Mouse (Mus musculus) large intestine, adult 2 months (tissue): Measurements from ENCODE around the gene Sgsm1. TPM values are rescaled to one million over a fixed set of nuclear protein-coding genes. Genes with fewer than 3 reads are reported as not detected.

Source experiments
- DNase-seq: peaks from one replicate; pipeline ENCODE4 v3.0.0-alpha.2; 2012; ENCODE audit warnings: low read depth, low spot score
- WGBS: fragments of 180-500 bp; shearing (Covaris S2); methylation state at CpG from one replicate; pipeline ENCODE4 v1.1.7; 2018; 5-methylcytosine and 5-hydroxymethylcytosine counted together
- polyA plus RNA-seq: library from polyadenylated mRNA; depleted of rRNA; stranded (reverse); fragments of >200 nt; gene quantifications from 2 replicates; pipeline ENCODE4 v1.2.3, GENCODE M21; 2012

Gene Sgsm1
- polyA plus RNA-seq, 1 experiment: 7.1 TPM

DNA sequence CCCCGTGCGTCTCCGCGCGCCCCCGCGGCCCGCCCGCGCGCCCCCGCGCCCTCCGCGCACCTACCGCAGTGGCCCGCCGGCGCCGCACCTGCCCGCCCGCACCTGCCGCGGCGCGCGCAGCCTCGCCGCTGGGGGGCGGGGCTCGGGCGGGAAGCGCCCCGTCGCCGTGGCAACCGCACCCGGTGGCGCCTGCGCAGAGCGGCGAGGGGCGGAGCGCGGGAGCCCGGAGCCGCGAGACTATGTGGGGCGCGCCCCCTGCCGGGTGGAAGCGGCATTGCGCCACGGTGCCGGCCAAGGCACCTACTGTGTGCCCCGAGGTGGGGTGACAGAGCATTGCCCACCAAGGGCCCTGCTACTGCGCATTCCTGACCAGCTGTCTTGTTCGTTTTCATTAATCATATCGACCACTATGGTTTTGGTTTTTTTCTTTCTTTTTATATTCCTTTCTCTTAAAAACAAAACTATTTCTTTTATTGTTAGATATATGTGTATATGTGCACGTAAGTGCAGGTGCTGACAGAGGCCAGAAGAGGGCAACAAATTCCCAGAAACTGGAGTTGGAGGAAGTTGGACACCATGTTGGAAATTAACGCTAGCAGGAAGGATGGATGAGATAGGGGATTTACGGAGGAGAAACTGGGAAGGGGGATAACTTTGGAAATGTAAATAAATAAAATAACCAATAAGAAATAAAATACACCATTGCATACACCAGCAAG is 89.3 kb downstream of the Sgsm1 start, which contains the start of gene 2900026A02Rik:
Gene 2900026A02Rik (minus strand): TSS at position 90 of the 719 bp plus-strand sequence.
- DNase-seq: no peak
- WGBS: 8% methylated on average over 59 of the region's 62 CpGs

- DNase-seq: no peak
- WGBS: 2% methylated on average over 63 of the region's 64 CpGs
Observed at GRCm38 (mm10) chr5:113220383-113221146, 90.0 kb downstream of the Sgsm1 start.

- WGBS: 25% methylated on average over 7 of the region's 7 CpGs
- DNase-seq: no peak
Observed at GRCm38 (mm10) chr5:113219876-113220275, 90.7 kb downstream of the Sgsm1 start.

GRCm38 (mm10) chr5:113219450-113219849 is 91.1 kb downstream of the Sgsm1 start:
- DNase-seq: peak; percentile 85

DNA sequence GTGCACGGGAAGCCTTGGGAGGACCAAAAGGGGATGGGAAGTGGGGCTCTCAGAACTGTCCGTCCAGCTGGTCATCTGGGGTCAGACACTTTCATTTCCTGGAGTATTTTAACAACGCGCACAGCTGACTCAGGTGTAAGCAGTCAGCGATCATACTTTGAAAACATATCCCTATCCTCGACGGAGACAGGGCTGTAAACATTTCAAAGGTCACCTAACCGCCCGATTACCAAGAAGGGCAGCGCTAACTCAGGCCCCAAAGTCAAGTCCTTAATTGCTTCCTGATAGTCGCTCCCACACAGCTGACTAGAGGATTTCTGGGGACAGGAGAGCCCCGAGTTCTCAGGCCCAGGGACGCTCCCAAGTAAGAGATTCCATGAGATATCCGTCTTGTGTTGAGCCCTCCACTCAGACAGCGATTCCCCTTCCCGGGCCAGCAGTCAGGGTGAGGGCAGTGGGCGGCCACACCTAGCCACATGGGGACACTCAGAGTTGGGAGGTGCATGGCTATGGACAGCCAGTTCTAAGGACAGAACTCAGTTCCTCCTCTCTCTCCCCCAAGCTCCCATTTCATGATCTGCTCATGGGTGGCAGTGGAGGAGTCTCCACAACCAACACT is 91.9 kb downstream of the Sgsm1 start:
- WGBS: 22% methylated on average over 17 of the region's 17 CpGs
- peak; percentile 77 for DNase-seq

More at GRCm38 (mm10) chr5:113219450-113219849, 91.1 kb downstream of the Sgsm1 start:
- 37% methylated on average over 6 of the region's 6 CpGs for WGBS

- WGBS: 40% methylated on average over 12 of the region's 12 CpGs
- DNase-seq: no peak
Observed at GRCm38 (mm10) chr5:113217076-113217475, 93.5 kb downstream of the Sgsm1 start.

GRCm38 (mm10) chr5:113216328-113216960 is 94.1 kb downstream of the Sgsm1 start:
- WGBS: 35% methylated on average over 14 of the region's 14 CpGs
- DNase-seq: no peak

DNA sequence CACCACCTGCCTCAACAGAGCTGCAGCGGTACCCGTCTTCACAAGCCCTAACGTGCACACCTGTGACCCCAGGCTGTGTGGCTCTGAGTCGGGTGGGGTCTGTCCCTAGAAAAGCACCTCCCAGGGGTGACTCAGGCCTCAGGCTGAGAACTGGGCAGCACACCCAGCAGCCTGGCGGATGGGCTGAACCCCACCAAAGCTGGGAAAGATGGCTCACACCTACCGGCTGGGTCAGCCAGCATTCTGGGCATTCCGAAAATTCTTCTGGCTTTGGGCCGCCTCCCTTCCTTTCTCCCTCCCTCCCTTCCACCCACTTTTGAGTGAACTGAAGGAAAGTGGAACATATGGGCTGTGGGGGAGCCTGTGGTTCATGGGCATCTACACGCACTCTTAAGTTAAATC is 95.0 kb downstream of the Sgsm1 start:
- WGBS: 72% methylated on average over 9 of the region's 9 CpGs

GRCm38 (mm10) chr5:113214455-113214854 is 96.1 kb downstream of the Sgsm1 start:
- 51% methylated on average over 11 of the region's 11 CpGs for WGBS
- DNase-seq: no peak

More for the DNA sequence above, 95.0 kb downstream of the Sgsm1 start:
- DNase-seq: no peak

DNA sequence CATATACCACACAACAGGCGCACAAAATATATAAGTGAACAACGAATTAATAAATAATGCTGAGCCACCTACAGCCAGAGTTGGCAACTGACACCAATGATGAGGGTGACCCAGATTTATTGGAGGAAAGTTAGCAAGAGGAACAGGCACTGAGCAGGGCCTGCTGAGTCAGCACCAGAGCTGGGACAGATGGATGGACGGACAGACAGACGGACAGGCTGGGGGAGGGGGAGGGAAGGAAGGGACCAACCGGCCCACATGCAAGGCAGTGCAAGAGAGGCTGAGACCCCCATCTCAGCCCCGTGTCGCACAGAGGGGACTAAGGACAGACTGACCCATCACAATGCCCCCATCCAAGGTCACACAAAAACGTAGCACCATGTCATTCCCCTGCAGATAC is 96.5 kb downstream of the Sgsm1 start:
- no peak for DNase-seq
- 83% methylated on average over 8 of the region's 8 CpGs for WGBS

DNA sequence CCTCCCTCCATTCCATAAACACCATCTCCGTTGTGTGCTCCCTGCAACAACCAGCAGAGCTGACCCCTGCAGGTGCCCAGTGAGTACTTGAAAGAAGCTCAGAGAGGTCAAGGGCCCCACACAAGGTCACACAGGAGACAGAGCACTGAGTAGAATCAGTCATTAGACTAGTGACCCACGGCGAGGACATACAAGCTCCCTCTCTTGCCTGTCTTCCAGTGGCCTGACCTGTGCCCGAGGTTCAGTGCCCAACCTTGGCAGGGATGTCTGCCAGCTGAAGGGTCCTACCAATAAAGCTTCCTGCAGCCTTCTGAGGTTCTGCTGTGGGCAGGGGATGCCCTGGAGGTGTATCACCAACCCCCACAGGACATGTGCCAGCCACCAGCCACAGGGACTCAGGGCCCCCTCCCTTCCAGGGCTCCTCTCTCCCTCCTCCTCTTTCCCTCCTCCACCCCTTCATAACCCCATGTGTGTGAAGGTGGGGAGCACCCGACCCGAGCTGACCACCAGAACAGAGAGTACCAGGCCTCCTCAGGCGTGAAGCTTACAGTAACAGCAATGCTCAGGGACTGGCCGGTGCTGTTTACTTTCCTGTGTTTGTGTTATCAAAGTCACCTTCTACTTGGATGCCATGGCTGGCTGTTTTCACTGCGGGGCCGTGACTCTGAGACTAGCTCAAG is 98.3 kb downstream of the Sgsm1 start:
- DNase-seq: no peak
- 68% methylated on average over 10 of the region's 10 CpGs for WGBS

DNA sequence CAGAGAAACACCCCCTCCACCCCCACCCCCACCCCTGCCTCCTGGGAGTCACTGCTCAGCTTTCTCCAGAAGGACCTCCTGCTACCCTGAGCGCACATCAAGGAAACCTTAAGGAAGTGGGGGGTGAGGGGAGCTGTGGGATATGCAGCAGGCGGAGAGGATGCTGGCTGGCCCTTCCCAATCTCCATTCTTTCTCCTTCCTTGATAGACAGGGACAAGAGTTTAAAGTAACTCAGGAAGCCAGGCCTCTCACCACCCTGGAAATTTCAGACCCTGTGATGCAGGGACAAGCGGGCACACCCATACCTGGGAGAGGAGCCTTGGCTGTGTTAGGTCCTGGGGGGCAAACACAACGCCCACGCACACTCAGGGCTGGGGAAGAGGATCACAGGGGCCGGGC is 100.3 kb downstream of the Sgsm1 start:
- WGBS: 86% methylated on average over 6 of the region's 6 CpGs
- DNase-seq: no peak

DNA sequence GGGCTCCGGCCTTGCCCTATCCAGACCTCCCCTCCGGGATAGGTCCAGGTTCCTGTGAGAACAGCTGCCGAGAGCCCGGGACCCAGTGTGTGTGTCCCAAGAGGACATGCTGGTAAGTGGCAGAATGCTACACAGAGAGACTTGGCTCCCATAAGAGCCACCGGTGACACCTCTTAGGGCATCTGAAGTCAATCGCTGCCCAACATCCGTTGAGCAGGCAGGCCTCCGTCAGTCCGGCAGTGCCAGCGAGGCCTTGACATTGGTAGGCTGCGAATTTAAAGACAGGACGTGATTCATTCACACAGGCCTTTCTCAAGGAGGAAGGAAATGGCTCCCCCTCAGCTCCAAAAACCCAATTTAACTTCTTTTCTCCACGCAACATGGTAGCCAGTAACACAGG is 100.7 kb downstream of the Sgsm1 start:
- 76% methylated on average over 13 of the region's 13 CpGs for WGBS
- DNase-seq: no peak

GRCm38 (mm10) chr5:113209401-113209750 is 101.2 kb downstream of the Sgsm1 start:
- no peak for DNase-seq
- WGBS: 38% methylated on average over 11 of the region's 11 CpGs

- no peak for DNase-seq
- WGBS: 24% methylated on average over 11 of the region's 11 CpGs
Observed at GRCm38 (mm10) chr5:113208622-113209400, 101.8 kb downstream of the Sgsm1 start.

DNA sequence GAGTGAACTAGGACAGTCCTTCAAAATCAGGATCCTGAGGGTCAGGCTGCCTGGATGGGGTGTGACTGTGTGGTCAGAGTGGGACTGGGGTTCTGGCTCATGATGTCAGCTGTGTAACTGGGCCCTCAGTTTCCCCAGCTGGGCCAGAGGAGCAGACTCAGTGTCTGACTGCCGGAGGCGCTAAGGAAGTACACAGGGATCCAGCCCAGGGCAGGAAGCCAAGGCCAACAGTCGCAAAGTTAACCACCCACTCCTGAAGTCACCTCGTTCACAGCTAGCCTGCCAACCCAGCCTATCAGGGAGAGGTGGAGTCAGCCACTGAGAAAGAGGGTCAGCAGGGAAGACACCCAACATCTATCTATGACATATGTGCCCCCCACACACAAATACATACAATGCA is 102.5 kb downstream of the Sgsm1 start:
- DNase-seq: no peak
- 1% methylated on average over 4 of the region's 4 CpGs for WGBS

DNA sequence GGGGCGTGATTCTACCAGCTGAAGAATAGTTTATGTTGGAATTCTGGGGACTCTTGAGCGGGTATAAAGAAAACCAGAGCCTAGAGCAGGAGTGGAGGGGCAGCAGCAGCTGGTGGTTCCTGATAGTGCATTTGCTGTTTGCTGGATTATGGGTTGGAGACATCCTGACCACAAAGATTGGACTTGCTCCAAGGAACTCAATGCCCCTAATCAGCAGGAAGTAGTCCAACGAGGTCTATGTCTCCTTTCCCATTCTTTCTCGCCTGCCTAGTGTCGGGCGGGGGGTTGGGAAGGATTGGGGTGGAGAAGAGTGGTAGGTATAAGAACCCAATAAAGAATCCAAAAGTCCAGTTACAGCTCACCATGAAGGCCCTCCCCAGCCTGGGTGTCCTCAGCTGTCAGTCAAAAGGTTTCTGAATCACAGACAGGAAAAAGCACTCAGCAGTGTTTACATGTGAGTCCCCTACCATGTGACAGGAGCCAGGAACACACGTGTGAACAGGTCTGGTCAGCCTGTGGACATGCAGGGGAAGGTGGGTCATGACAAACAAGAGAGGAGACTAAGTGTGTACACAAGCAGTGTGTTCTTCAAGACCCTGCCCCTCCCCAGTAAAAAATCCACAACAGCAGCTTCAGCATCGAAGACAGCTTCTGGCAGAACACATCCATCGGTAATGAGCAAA is 103.8 kb downstream of the Sgsm1 start:
- DNase-seq: no peak
- 36% methylated on average over 9 of the region's 9 CpGs for WGBS

- DNase-seq: no peak
- 72% methylated on average over 9 of the region's 9 CpGs for WGBS
Observed at GRCm38 (mm10) chr5:113204193-113204592, 106.4 kb downstream of the Sgsm1 start.
